Mouse (Mus musculus): ENCODE data around the gene Slc38a1. TPM values are rescaled to one million over a fixed set of nuclear protein-coding genes. Genes with fewer than 3 reads are reported as not detected.
A peak's percentile ranks its signal among the peaks of the same experiment; 100 is the strongest.

Gene Slc38a1
- polyA plus RNA-seq, 1 experiment from 2014 or later, result 142 TPM

DNA sequence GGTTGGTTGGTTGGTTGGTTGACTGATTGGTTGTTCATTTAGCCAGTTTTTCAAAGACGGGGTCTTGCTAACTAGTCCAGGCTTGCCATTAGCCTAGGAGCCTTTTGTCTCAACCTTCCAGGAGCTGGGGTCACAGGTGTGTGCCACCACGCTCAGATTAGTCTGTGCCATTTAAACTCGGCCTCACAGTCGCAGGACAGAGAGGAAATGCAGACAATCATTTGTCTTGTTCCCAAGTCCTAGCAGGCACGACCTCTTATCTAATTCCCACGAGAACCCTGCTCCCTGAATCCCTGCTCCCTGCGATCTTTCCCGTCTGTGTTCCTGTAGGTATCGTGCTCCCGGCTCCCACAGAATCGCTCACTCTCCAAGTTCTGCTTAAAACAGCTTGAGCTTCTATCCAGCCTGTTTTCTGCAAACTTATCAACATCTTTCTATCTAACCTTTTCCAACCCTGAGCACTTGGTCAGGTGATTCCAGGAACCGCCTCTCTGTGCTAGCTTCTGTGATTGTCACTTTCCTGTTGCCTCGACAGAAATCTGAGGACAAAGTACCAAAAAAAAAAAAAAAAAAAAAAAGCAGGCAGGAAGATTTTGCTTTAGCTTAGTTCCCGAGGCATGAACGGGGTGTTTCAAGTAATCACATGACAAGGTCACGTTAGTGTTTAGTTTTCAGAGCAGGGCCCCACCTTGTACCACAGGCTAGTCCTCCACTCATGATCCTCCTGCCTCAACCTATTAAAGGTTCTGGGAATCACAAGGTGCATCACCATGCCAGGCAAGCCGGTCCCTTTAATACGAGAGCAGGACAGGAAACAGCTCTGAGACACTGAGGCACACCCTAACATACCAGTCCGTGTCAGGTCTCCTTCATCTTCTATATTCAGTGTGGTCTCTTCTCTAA is 36.4 kb upstream of the Slc38a1 start:
- Histone ChIP-seq H3K36me3 (ENCODE audit: poor library complexity, severe bottlenecking) (no peaks in the 10 kb centered on the region), H3K4me1 (0 out of 2 replicates have a peak, but pooled peaks cover 6% of the 10 kb centered on the region), H3K4me3 (no peak overlapping the region), H3K4me2 (no peak overlapping the region), H3K27ac (no peak overlapping the region), H3K9ac (no peak overlapping the region), H3K9me3 (replicated peaks) (no peaks in the 10 kb centered on the region), H3K27me3 (no peaks in the 10 kb centered on the region)
- WGBS, result 74% methylated on average over 19 of the region's 19 CpGs
- no peak for ATAC-seq

- 0 out of 2 replicates have a peak, but pooled peaks cover 6% of the 10 kb centered on the region for H3K4me1 ChIP-seq
- no peak overlapping the region for H3K4me2 ChIP-seq
- no peak overlapping the region for H3K27ac ChIP-seq
- WGBS, result 59% methylated on average over 10 of the region's 10 CpGs
- H3K9ac ChIP-seq, result no peak overlapping the region
- H3K9me3 ChIP-seq (replicated peaks), result no peaks in the 10 kb centered on the region
- no peak for ATAC-seq
- H3K36me3 ChIP-seq (ENCODE audit: poor library complexity, severe bottlenecking), result no peaks in the 10 kb centered on the region
- no peaks in the 10 kb centered on the region for H3K27me3 ChIP-seq
- no peak overlapping the region for H3K4me3 ChIP-seq
Observed at GRCm38 (mm10) chr15:96676518-96676917, 33.8 kb upstream of the Slc38a1 start.

DNA sequence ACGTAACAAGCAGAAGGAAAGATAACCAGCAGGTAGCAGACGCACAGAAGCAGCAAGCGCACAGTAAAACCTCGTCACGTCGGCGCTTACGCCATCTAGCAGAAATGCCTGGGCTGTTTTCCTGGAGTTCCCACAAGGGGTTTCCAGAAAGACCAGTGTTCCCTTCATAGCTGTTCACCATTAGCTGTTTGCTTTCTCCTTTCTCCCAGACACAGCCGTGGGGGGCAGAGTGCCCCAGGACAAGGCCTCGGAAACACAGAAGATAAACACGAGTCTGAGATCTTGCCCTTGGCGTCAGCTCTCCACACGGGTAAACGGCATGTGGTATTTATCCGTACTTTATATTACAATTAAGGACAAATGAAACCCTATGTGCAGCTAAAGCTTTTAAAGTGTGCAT is 33.0 kb upstream of the Slc38a1 start:
- no peak for ATAC-seq
- WGBS, result 79% methylated on average over 15 of the region's 15 CpGs

GRCm38 (mm10) chr15:96675055-96675454 is 32.3 kb upstream of the Slc38a1 start:
- no peak overlapping the region for H3K4me3 ChIP-seq
- no peak for ATAC-seq
- H3K27me3 ChIP-seq, result no peaks in the 10 kb centered on the region
- H3K9ac ChIP-seq, result no peak overlapping the region
- H3K36me3 ChIP-seq (ENCODE audit: poor library complexity, severe bottlenecking), result no peaks in the 10 kb centered on the region
- no peaks in the 10 kb centered on the region for H3K9me3 ChIP-seq (replicated peaks)
- no peak overlapping the region for H3K27ac ChIP-seq
- H3K4me2 ChIP-seq, result no peak overlapping the region
- 0 out of 2 replicates have a peak, but pooled peaks cover 6% of the 10 kb centered on the region for H3K4me1 ChIP-seq
- WGBS, result 82% methylated on average over 11 of the region's 11 CpGs

More for the DNA sequence above, 33.0 kb upstream of the Slc38a1 start:
- no peak overlapping the region for H3K9ac ChIP-seq
- 0 out of 2 replicates have a peak, but pooled peaks cover 6% of the 10 kb centered on the region for H3K4me1 ChIP-seq
- H3K9me3 ChIP-seq (replicated peaks), result no peaks in the 10 kb centered on the region
- no peaks in the 10 kb centered on the region for H3K36me3 ChIP-seq (ENCODE audit: poor library complexity, severe bottlenecking)
- H3K27me3 ChIP-seq, result no peaks in the 10 kb centered on the region
- H3K27ac ChIP-seq, result no peak overlapping the region
- H3K4me2 ChIP-seq, result no peak overlapping the region
- no peak overlapping the region for H3K4me3 ChIP-seq

GRCm38 (mm10) chr15:96674089-96674488 is 31.4 kb upstream of the Slc38a1 start:
- Histone ChIP-seq H3K9me3 (replicated peaks) (no peaks in the 10 kb centered on the region), H3K4me2 (no peak overlapping the region), H3K4me1 (0 out of 2 replicates have a peak, but pooled peaks cover 6% of the 10 kb centered on the region), H3K4me3 (no peak overlapping the region), H3K27ac (no peak overlapping the region), H3K36me3 (ENCODE audit: poor library complexity, severe bottlenecking) (no peaks in the 10 kb centered on the region), H3K9ac (no peak overlapping the region), H3K27me3 (no peaks in the 10 kb centered on the region)
- 84% methylated on average over 1 of the region's 1 CpGs for WGBS
- no peak for ATAC-seq

- H3K36me3 ChIP-seq (ENCODE audit: poor library complexity, severe bottlenecking), result no peaks in the 10 kb centered on the region
- H3K9me3 ChIP-seq (replicated peaks), result no peaks in the 10 kb centered on the region
- H3K4me1 ChIP-seq, result no peaks in the 10 kb centered on the region
- no peak for ATAC-seq
- no peak overlapping the region for H3K27ac ChIP-seq
- no peaks in the 10 kb centered on the region for H3K27me3 ChIP-seq
- H3K4me3 ChIP-seq, result no peak overlapping the region
- WGBS, result 84% methylated on average over 6 of the region's 6 CpGs
- no peak overlapping the region for H3K4me2 ChIP-seq
- no peak overlapping the region for H3K9ac ChIP-seq
Observed at GRCm38 (mm10) chr15:96669721-96670120, 27.0 kb upstream of the Slc38a1 start.

- no peaks in the 10 kb centered on the region for H3K4me1 ChIP-seq
- H3K27me3 ChIP-seq, result no peaks in the 10 kb centered on the region
- H3K9me3 ChIP-seq (replicated peaks), result no peaks in the 10 kb centered on the region
- H3K36me3 ChIP-seq (ENCODE audit: poor library complexity, severe bottlenecking), result no peaks in the 10 kb centered on the region
- H3K9ac ChIP-seq, result no peak overlapping the region
- no peak overlapping the region for H3K27ac ChIP-seq
- H3K4me3 ChIP-seq, result no peak overlapping the region
- 6% methylated on average over 7 of the region's 7 CpGs for WGBS
- peak overlapping the region; percentile 38 for H3K4me2 ChIP-seq
- ATAC-seq, result peak; percentile 82
Observed at GRCm38 (mm10) chr15:96666663-96667062, 23.9 kb upstream of the Slc38a1 start.

GRCm38 (mm10) chr15:96665889-96666288 is 23.2 kb upstream of the Slc38a1 start:
- Histone ChIP-seq H3K4me1 (no peaks in the 10 kb centered on the region), H3K9me3 (replicated peaks) (no peaks in the 10 kb centered on the region), H3K4me2 (peak overlapping the region; percentile 38; the same call in 1 of the 2 replicates), H3K27ac (no peak overlapping the region), H3K27me3 (no peaks in the 10 kb centered on the region), H3K36me3 (ENCODE audit: poor library complexity, severe bottlenecking) (no peaks in the 10 kb centered on the region), H3K9ac (no peak overlapping the region), H3K4me3 (no peak overlapping the region)
- 10% methylated on average over 3 of the region's 3 CpGs for WGBS
- ATAC-seq, result peak; percentile 80; the same call in 1 of the 2 replicates

GRCm38 (mm10) chr15:96660590-96661141 is 18.0 kb upstream of the Slc38a1 start:
- no peaks in the 10 kb centered on the region for H3K36me3 ChIP-seq (ENCODE audit: poor library complexity, severe bottlenecking)
- no peak for ATAC-seq
- no peak overlapping the region for H3K4me3 ChIP-seq
- no peak overlapping the region for H3K9ac ChIP-seq
- H3K9me3 ChIP-seq (replicated peaks), result no peaks in the 10 kb centered on the region
- H3K27me3 ChIP-seq, result no peaks in the 10 kb centered on the region
- no peak overlapping the region for H3K27ac ChIP-seq
- no peak overlapping the region for H3K4me2 ChIP-seq
- H3K4me1 ChIP-seq, result no peaks in the 10 kb centered on the region
- 64% methylated on average over 13 of the region's 13 CpGs for WGBS

DNA sequence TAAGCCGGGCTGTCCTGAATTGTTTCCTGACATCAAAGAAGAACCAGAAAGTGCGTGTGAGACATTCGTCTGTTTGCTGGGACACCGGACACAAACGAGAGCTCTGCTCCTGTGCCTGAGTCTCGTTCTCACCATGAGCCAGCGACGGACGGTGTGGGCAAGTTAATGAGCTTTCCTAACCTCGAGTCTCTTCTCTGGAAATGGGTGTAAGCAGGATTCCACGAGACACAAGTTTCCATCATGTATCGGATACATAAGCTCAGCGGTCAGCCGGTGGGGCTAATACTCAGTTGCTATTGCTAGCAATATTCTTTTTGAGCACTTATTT is 15.5 kb upstream of the Slc38a1 start:
- Histone ChIP-seq H3K9me3 (replicated peaks) (no peaks in the 10 kb centered on the region), H3K9ac (no peak overlapping the region), H3K27me3 (no peaks in the 10 kb centered on the region), H3K4me2 (no peak overlapping the region), H3K36me3 (ENCODE audit: poor library complexity, severe bottlenecking) (no peaks in the 10 kb centered on the region), H3K4me1 (peaks cover 2% of the 10 kb centered on the region), H3K4me3 (no peak overlapping the region), H3K27ac (no peak overlapping the region)
- no peak for ATAC-seq
- WGBS, result 72% methylated on average over 14 of the region's 14 CpGs

DNA sequence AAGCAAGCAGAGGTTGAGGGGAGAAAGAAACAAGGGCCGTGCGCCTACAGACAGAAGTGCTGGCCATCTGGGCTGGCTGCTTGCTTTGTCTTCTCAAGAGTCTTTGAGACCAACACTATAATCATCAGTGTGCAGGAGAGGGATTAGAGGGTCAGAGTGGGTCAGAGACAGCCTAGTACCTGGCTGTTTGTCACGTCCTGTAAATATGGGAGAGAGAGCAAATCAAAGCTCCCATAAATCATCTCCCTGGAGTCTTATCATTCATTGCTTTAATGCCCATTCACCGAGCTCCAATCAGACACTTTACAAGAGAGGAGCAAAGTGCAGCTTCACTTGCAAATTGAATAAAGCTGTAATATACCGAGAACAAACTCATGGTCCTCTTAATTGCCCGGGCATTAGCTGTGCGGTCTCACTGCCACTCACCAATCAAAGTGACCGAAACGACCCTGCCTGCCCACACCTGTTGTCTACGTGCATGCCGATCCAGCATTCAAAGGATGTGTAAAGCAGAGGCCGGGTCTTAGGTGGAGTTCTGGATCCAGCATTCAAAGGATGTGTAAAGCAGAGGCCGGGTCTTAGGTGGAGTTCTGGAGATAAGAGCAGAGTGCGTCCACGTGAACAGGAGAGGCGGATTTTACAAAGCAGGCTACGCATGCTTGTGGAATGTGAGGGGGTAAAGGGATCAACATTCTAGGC is 15.0 kb upstream of the Slc38a1 start:
- Histone ChIP-seq H3K4me1 (peaks cover 7% of the 10 kb centered on the region), H3K4me3 (no peak overlapping the region), H3K36me3 (ENCODE audit: poor library complexity, severe bottlenecking) (no peaks in the 10 kb centered on the region), H3K9me3 (replicated peaks) (no peaks in the 10 kb centered on the region), H3K27ac (no peak overlapping the region), H3K9ac (no peak overlapping the region), H3K4me2 (no peak overlapping the region), H3K27me3 (no peaks in the 10 kb centered on the region)
- 65% methylated on average over 17 of the region's 17 CpGs for WGBS
- no peak for ATAC-seq

- H3K4me2 ChIP-seq, result no peak overlapping the region
- no peak overlapping the region for H3K27ac ChIP-seq
- 95% methylated on average over 14 of the region's 14 CpGs for WGBS
- no peak for ATAC-seq
- no peaks in the 10 kb centered on the region for H3K27me3 ChIP-seq
- peaks cover 11% of the 10 kb centered on the region for H3K4me1 ChIP-seq
- H3K4me3 ChIP-seq, result no peak overlapping the region
- no peaks in the 10 kb centered on the region for H3K36me3 ChIP-seq (ENCODE audit: poor library complexity, severe bottlenecking)
- H3K9ac ChIP-seq, result no peak overlapping the region
- no peaks in the 10 kb centered on the region for H3K9me3 ChIP-seq (replicated peaks)
Observed at GRCm38 (mm10) chr15:96655514-96655913, 12.8 kb upstream of the Slc38a1 start.

Data from forebrain, embryonic 13.5 days (tissue).